Mouse (Mus musculus) spleen, adult 2 months (tissue): ENCODE measurements at regions not wholly inside any gene's neighbourhood (a gene's known extent, or its start where the extent isn't known, plus 50 kb on each side); places are given as distances from the start of the nearest gene placed in this dataset.

Source experiments
- CTCF ChIP-seq: fragments of 200-500 bp; IDR thresholded peaks from 2 replicates; pipeline ENCODE4 v1.5.1; 2011; ENCODE audit warnings: mild to moderate bottlenecking, inconsistent platforms; ENCODE audit not compliant: insufficient read depth, insufficient read length, insufficient replicate concordance; ENCODE audit errors: extremely low read depth
- POLR2A ChIP-seq: fragments of 200-500 bp; IDR thresholded peaks from 2 replicates; pipeline ENCODE4 v1.6.1; 2011; ENCODE audit warnings: low read depth, low read length, inconsistent platforms

- no peak for TF ChIP-seq CTCF
- TF ChIP-seq POLR2A: no peak
These were observed 154.7 kb upstream of the Smim15 start for GRCm38 (mm10) chr13:107889588-107889984.
